Mouse (Mus musculus): ENCODE measurements around the gene Sult1b1. TPM values are rescaled to one million over a fixed set of nuclear protein-coding genes. Genes with fewer than 3 reads are reported as not detected.
"Not testable (repeated sequence)": the region's sequence is repeated elsewhere in the genome, so short reads cannot be mapped to it uniquely, and the experiment has no call there.

Gene Sult1b1
- 24.4 and 43.2 TPM in 2 replicates for polyA plus RNA-seq (2012; rRNA removed)

- 59% methylated on average over 2 of the region's 2 CpGs for WGBS
- DNase-seq (ENCODE audit: low read depth, low spot score), result no peak
Observed at GRCm38 (mm10) chr5:87538111-87538510, at the start of gene Sult1b1. Gene Sult1b1 (minus strand): TSS chr5:87538195.

GRCm38 (mm10) chr5:87580389-87580788 lies 42.4 kb upstream of the Sult1b1 start:
- WGBS, result 73% methylated on average over 1 of the region's 1 CpGs

GRCm38 (mm10) chr5:87574174-87574573 lies 36.2 kb upstream of the Sult1b1 start:
- no peak for DNase-seq (ENCODE audit: low read depth, low spot score)
- WGBS, result 37% methylated on average over 1 of the region's 1 CpGs

More at GRCm38 (mm10) chr5:87580389-87580788, 42.4 kb upstream of the Sult1b1 start:
- no peak for DNase-seq (ENCODE audit: low read depth, low spot score)

- WGBS, result 12% methylated on average over 5 of the region's 5 CpGs
- no peak for DNase-seq (ENCODE audit: low read depth, low spot score)
Observed at GRCm38 (mm10) chr5:87573490-87573889, 35.5 kb upstream of the Sult1b1 start.

GRCm38 (mm10) chr5:87572781-87573180 lies 34.8 kb upstream of the Sult1b1 start:
- no peak for DNase-seq (ENCODE audit: low read depth, low spot score)
- WGBS, result 29% methylated on average over 6 of the region's 6 CpGs

- DNase-seq (ENCODE audit: low read depth, low spot score), result peak; percentile 80
- WGBS, result 26% methylated on average over 5 of the region's 5 CpGs
Observed at GRCm38 (mm10) chr5:87568845-87569244, 30.9 kb upstream of the Sult1b1 start, which contains the start of gene Sult1d1. Gene Sult1d1 (minus strand): TSS chr5:87569027.

- DNase-seq (ENCODE audit: low read depth, low spot score), result no peak
- WGBS, result 73% methylated on average over 1 of the region's 1 CpGs
Observed at GRCm38 (mm10) chr5:87567306-87567705, 29.3 kb upstream of the Sult1b1 start.

- DNase-seq (ENCODE audit: low read depth, low spot score), result no peak
Observed at GRCm38 (mm10) chr5:87562966-87563365, 25.0 kb upstream of the Sult1b1 start.

- WGBS, result 46% methylated on average over 4 of the region's 4 CpGs
- DNase-seq (ENCODE audit: low read depth, low spot score), result no peak
Observed at GRCm38 (mm10) chr5:87562526-87562925, 24.5 kb upstream of the Sult1b1 start.

- no peak for DNase-seq (ENCODE audit: low read depth, low spot score)
- WGBS, result 75% methylated on average over 5 of the region's 5 CpGs
Observed at GRCm38 (mm10) chr5:87560145-87560544, 22.1 kb upstream of the Sult1b1 start.

- no peak for DNase-seq (ENCODE audit: low read depth, low spot score)
- WGBS, result 19% methylated on average over 1 of the region's 1 CpGs
Observed at GRCm38 (mm10) chr5:87550935-87551334, 12.9 kb upstream of the Sult1b1 start.

GRCm38 (mm10) chr5:87535994-87536644 lies 1.9 kb downstream of the Sult1b1 start:
- 30% methylated on average over 4 of the region's 4 CpGs for WGBS
- DNase-seq (ENCODE audit: low read depth, low spot score), result peak; percentile 90

- DNase-seq (ENCODE audit: low read depth, low spot score), result peak; percentile 54
- WGBS, result 18% methylated on average over 2 of the region's 2 CpGs
Observed at GRCm38 (mm10) chr5:87532288-87532687, 5.7 kb downstream of the Sult1b1 start.

GRCm38 (mm10) chr5:87523561-87523960 lies 14.4 kb downstream of the Sult1b1 start:
- not testable (repeated sequence) for DNase-seq (ENCODE audit: low read depth, low spot score)
- WGBS, result 78% methylated on average over 2 of the region's 2 CpGs

GRCm38 (mm10) chr5:87505776-87506458 lies 32.1 kb downstream of the Sult1b1 start:
- WGBS, result 54% methylated on average over 4 of the region's 4 CpGs
- DNase-seq (ENCODE audit: low read depth, low spot score), result no peak

GRCm38 (mm10) chr5:87502687-87503086 lies 35.3 kb downstream of the Sult1b1 start:
- no peak for DNase-seq (ENCODE audit: low read depth, low spot score)
- 54% methylated on average over 1 of the region's 1 CpGs for WGBS

- DNase-seq (ENCODE audit: low read depth, low spot score), result no peak
Observed at GRCm38 (mm10) chr5:87499341-87499740, 38.7 kb downstream of the Sult1b1 start.

GRCm38 (mm10) chr5:87498936-87499335 lies 39.1 kb downstream of the Sult1b1 start:
- no peak for DNase-seq (ENCODE audit: low read depth, low spot score)

GRCm38 (mm10) chr5:87490771-87491170 lies 47.2 kb downstream of the Sult1b1 start, which contains the start of gene Ugt2a1:
Gene Ugt2a1 (minus strand): TSS chr5:87490871.
- DNase-seq (ENCODE audit: low read depth, low spot score), result no peak
- WGBS, result 88% methylated on average over 1 of the region's 1 CpGs

GRCm38 (mm10) chr5:87486706-87487105 lies 51.3 kb downstream of the Sult1b1 start, which contains the start of gene Gm43638:
Gene Gm43638 (minus strand): TSS chr5:87486806.
- 78% methylated on average over 1 of the region's 1 CpGs for WGBS
- not testable (repeated sequence) for DNase-seq (ENCODE audit: low read depth, low spot score)

- WGBS, result 73% methylated on average over 5 of the region's 5 CpGs
- DNase-seq (ENCODE audit: low read depth, low spot score), result no peak
Observed at GRCm38 (mm10) chr5:87482160-87482559, 55.8 kb downstream of the Sult1b1 start, which contains the start of gene Ugt2a2. Gene Ugt2a2 (minus strand): TSS chr5:87482260.
